Mouse (Mus musculus) embryonic facial prominence, embryonic 10.5 days (tissue): ENCODE results near the gene Ap1s2. TPM values are rescaled to one million over a fixed set of nuclear protein-coding genes. Genes with fewer than 3 reads are reported as not detected.

Experiments used
- polyA plus RNA-seq: library from polyadenylated mRNA; unstranded; fragments of >200 nt; fragmentation: Nextera tagmentation; extraction: Ambion mirVana; gene quantifications from 2 replicates; pipeline ENCODE4 v1.2.1, GENCODE M21; 2016

Ap1s2 gene
- polyA plus RNA-seq, 1 experiment from 2014 or later = 22.7 TPM

Other genes with a start within 250 kb of the Ap1s2 start
- gene Rnf138rt1, start 147.7 kb upstream of the Ap1s2 start, polyA plus RNA-seq = 0.16 and 0.32 TPM in 2 replicates
- 67.8 and 82.6 TPM in 2 replicates for gene Zrsr2, start 49.6 kb downstream of the Ap1s2 start, polyA plus RNA-seq
- gene Car5b, start 119.0 kb downstream of the Ap1s2 start, polyA plus RNA-seq = 0.34 TPM in 2 replicates
- gene Siah1b, start 167.5 kb downstream of the Ap1s2 start, polyA plus RNA-seq = 45.8 and 47.0 TPM in 2 replicates
- 0.33 and 0.39 TPM in 2 replicates for gene Cltrn, start 179.8 kb downstream of the Ap1s2 start, polyA plus RNA-seq
- 0.11 and 0.12 TPM in 2 replicates for gene Ace2, start 230.3 kb downstream of the Ap1s2 start, polyA plus RNA-seq